Mouse (Mus musculus) intestine, postnatal 0 days (tissue): Measurements from ENCODE around the gene Olfr331. TPM values are rescaled to one million over a fixed set of nuclear protein-coding genes. Genes with fewer than 3 reads are reported as not detected.
"Not testable (repeated sequence)": the region's sequence is repeated elsewhere in the genome, so short reads cannot be mapped to it uniquely, and the experiment has no call there.

ENCODE experiments used
- ATAC-seq: fragments of 200-750 bp; cut with Nextera tagmentation; 2 replicates; pipeline ENCODE4 v1.8.0; 2017; ENCODE audit warnings: mild to moderate bottlenecking, moderate TSS enrichment, moderate library complexity
- H3K27ac ChIP-seq: fragments of 300-500 bp; sonication (generic); 2 replicates; pipeline ENCODE4 v1.5.1; 2014; ENCODE audit warnings: mild to moderate bottlenecking, low read depth, low read length, moderate library complexity
- H3K27me3 ChIP-seq: fragments of 300-500 bp; sonication (generic); replicated peaks from 2 replicates; pipeline ENCODE4 v1.6.1; 2014; ENCODE audit warnings: low read length, mixed read lengths; ENCODE audit not compliant: control insufficient read depth, insufficient read depth
- H3K36me3 ChIP-seq: fragments of 300-500 bp; sonication (generic); 2 replicates; pipeline ENCODE4 v1.6.1; 2014; ENCODE audit warnings: mild to moderate bottlenecking, moderate library complexity; ENCODE audit not compliant: control insufficient read depth, insufficient read depth
- H3K4me1 ChIP-seq: fragments of 300-500 bp; sonication (generic); replicated peaks from 2 replicates; pipeline ENCODE4 v1.6.1; 2014; ENCODE audit warnings: antibody characterized with exemption, low read length, mixed read lengths; ENCODE audit not compliant: control insufficient read depth, insufficient read depth
- H3K4me2 ChIP-seq: fragments of 300-500 bp; sonication (generic); replicated peaks from 2 replicates; pipeline ENCODE4 v1.6.1; 2014; ENCODE audit warnings: low read depth, mild to moderate bottlenecking, moderate library complexity
- H3K4me3 ChIP-seq: fragments of 300-500 bp; sonication (generic); 2 replicates; pipeline ENCODE4 v1.5.1; 2014; ENCODE audit warnings: low read depth, low read length
- H3K9ac ChIP-seq: fragments of 300-500 bp; sonication (generic); 2 replicates; pipeline ENCODE4 v1.6.1; 2014; ENCODE audit warnings: mild to moderate bottlenecking, low read depth, low read length
- H3K9me3 ChIP-seq: fragments of 300-500 bp; sonication (generic); 2 replicates; pipeline ENCODE4 v1.6.1; 2016; ENCODE audit warnings: mixed run types; ENCODE audit not compliant: control insufficient read depth
- CTCF ChIP-seq: sonication (generic); IDR thresholded peaks from 2 replicates; pipeline ENCODE4 v1.5.1; 2016; ENCODE audit warnings: low read depth, mild to moderate bottlenecking, control low read depth, antibody characterized with exemption, moderate library complexity
- WGBS: fragments of 180-500 bp; shearing (Covaris S2); extraction: QIAGEN DNeasy Blood & Tissue Kit; methylation state at CpG from one replicate; pipeline ENCODE4 v1.1.7; 2014; 5-methylcytosine and 5-hydroxymethylcytosine counted together
- polyA plus RNA-seq: library from polyadenylated mRNA; unstranded; fragments of >200 nt; fragmentation: Nextera tagmentation; extraction: Ambion mirVana; gene quantifications from 2 replicates; pipeline ENCODE4 v1.2.1, GENCODE M21; 2015

Gene Olfr331
- polyA plus RNA-seq = not detected in 2 replicates

DNA sequence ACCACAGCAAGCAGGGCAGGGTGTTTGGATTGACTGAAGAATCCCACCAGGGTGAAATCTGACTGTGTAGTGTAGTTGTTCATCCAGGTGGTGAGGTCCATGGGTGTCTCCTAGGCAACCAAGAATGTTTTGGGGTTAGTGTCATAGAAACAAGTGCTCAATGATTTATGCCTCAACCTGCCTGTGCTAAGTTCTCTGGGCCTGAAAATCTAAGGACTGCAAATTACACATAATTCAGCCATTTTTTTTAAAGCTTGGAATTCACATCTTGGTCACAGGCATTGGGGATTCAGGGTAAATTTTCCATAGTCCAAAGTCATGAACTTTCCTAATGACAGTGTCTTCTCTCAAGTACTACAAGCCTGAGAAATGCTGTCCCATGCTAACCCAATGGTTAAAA lies at the start of gene Olfr331:
Gene Olfr331 (minus strand): TSS at position 101 of the 400 bp plus-strand sequence.
- ATAC-seq, H3K36me3 ChIP-seq: not testable (repeated sequence)

DNA sequence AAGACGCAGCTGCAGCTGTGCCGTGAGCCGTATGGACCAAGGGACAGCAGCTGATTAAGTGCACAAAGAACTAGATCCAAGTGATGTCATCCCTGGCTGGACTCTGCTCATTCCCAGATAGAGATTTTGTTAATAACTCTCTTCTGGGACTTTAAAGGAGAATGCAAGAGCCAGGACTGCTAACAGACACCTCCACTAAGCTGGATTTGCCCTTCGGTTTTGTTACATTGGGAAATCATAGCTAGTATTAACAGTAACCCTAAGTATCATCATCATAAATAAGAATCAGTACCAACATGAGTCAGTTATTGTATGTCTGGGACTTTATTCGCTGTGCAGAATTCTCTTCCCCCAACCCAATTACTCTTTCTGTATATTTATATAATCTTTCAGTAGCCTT lies 44.0 kb upstream of the Olfr331 start, which contains the start of gene Olfr329-ps:
Gene Olfr329-ps (minus strand): TSS at position 101 of the 400 bp plus-strand sequence.
- Histone ChIP-seq H3K4me2 (no peak within 1 kb of the TSS), H3K9ac (no peak within 1 kb of the TSS), H3K4me1 (no peaks in the 10 kb centered on the region), H3K36me3 (no peaks in the 10 kb centered on the region), H3K9me3 (no peaks in the 10 kb centered on the region), H3K4me3 (no peak within 1 kb of the TSS), H3K27me3 (0 out of 2 replicates have a peak, but pooled peaks cover 2% of the 10 kb centered on the region), H3K27ac (no peak within 1 kb of the TSS)
- ATAC-seq = no peak
- WGBS = 72% methylated on average over 5 of the region's 5 CpGs
- TF ChIP-seq CTCF = no peak

More for the DNA sequence above, at the start of gene Olfr331:
- not testable (repeated sequence) for H3K4me3 ChIP-seq, H3K9me3 ChIP-seq, H3K4me2 ChIP-seq, H3K9ac ChIP-seq, H3K4me1 ChIP-seq, H3K27ac ChIP-seq
- H3K27me3 ChIP-seq = peaks cover 36% of the 10 kb centered on the region

DNA sequence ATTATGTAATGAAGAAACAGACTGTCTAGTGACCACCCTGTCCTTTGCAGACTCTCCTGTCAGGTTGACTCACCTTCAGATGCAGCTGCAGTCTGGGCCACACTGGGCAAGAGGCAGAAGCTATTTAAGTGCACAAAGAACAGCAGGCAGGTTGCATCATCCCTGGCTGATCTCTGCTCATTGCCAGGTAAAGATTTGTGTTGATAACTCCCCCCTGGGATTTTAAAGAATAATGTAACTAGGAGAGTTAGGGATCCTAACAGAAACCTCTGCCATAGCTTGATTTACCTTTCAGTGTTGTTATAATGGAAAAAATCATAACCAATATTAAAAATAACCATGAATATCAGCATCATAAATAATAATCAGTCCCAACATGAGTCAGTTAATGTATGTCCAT lies 32.4 kb upstream of the Olfr331 start, which contains the start of gene Olfr330:
Gene Olfr330 (minus strand): TSS at position 101 of the 400 bp plus-strand sequence.
- H3K27ac ChIP-seq, H3K9me3 ChIP-seq, H3K4me1 ChIP-seq, ATAC-seq, H3K4me3 ChIP-seq, H3K27me3 ChIP-seq, H3K9ac ChIP-seq, H3K36me3 ChIP-seq, H3K4me2 ChIP-seq: not testable (repeated sequence)

DNA sequence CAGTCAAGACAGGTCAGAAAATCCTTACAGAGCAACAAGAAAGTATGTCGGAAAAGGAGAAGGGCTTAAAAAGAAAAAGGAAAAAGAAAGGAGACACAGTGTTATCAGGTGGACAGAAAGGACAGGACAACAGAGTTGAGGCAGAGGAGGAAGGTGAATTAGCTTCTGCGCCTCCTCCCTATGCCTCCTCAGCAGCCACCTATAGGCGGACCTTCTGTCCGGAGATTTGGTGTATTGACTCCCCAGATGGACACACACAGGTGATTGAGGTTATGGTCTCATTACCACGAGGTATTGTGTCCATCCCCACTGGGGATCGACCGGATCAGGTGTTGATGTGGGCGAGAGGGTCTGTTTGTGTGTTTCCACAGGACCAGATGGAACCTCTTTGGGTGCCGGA lies 17.4 kb upstream of the Olfr331 start:
- ATAC-seq, H3K4me1 ChIP-seq, H3K27ac ChIP-seq, H3K27me3 ChIP-seq, H3K4me3 ChIP-seq, H3K9me3 ChIP-seq, H3K36me3 ChIP-seq, H3K4me2 ChIP-seq, H3K9ac ChIP-seq: not testable (repeated sequence)
- 94% methylated on average over 6 of the region's 9 CpGs for WGBS

DNA sequence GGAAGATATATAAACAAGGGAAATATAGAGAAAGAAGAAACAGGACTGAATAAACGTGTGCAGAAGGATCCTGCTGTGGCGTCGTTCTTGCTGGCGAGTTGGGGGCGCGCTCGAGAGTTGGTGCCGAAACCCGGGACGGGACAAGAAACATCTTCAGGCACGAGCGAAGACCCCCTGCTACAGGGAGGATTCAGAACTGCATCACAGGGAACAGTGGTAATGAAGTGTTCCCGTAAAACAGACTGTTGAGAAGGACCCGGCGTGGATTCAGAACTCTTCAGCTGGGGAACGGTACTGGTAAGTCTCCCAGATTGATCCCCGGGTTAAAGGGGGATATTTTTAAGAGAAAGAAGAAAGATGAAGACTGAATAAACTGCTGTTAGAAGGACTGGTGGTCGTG lies 16.5 kb upstream of the Olfr331 start:
- H3K4me3 ChIP-seq, H3K4me2 ChIP-seq, H3K9ac ChIP-seq, H3K27ac ChIP-seq, H3K27me3 ChIP-seq, H3K9me3 ChIP-seq, ATAC-seq, H3K36me3 ChIP-seq, H3K4me1 ChIP-seq: not testable (repeated sequence)
- 94% methylated on average over 18 of the region's 18 CpGs for WGBS

DNA sequence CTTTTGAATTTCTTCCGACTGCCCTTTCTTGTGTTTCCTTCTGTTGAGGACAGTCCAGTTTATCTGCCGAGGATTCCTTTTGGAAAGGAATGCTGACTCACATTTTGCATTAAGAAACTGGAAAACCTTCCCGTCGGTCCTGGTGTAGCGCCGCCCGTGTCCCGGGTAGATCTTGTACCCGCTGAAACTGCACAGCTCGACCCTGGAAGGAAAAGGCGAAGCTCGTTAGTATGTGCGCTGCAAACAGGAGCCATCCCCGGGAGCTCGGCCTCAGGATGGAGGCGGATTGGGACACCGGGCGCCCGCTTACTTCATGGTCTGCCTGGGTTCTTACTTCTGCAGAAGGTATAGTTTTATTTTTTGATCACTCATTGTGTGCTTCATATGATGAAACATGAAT lies 6.7 kb upstream of the Olfr331 start:
- H3K4me3 ChIP-seq, H3K9ac ChIP-seq, H3K27ac ChIP-seq, H3K4me2 ChIP-seq, ATAC-seq, H3K27me3 ChIP-seq, H3K4me1 ChIP-seq, H3K36me3 ChIP-seq, H3K9me3 ChIP-seq: not testable (repeated sequence)
- 83% methylated on average over 19 of the region's 19 CpGs for WGBS

DNA sequence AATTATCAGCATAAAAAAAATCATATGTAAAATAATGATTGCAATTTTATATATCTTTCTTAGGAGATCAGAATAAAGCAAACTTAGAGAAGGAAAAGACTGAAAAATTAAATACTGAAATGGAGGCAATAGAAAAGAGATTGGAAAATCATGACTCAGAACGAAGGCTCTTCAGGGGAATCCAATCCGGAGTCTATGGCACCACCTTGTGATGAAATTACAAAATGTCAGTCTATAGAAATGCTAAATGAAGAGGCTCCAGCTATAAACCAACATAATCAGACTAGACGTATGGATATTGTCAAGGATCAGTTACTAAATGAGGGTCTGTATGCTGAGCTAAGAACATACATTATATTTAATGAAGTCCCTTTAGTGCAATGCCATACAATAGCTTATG lies 3.1 kb downstream of the Olfr331 start:
- H3K9me3 ChIP-seq = no peaks in the 10 kb centered on the region
- no peaks in the 10 kb centered on the region for H3K36me3 ChIP-seq
- H3K27ac ChIP-seq = no peak overlapping the region
- H3K4me3 ChIP-seq = no peak overlapping the region
- 36% methylated on average over 3 of the region's 3 CpGs for WGBS
- H3K27me3 ChIP-seq = peaks cover 41% of the 10 kb centered on the region
- TF ChIP-seq CTCF = peak; percentile 62
- H3K9ac ChIP-seq = no peak overlapping the region
- H3K4me1 ChIP-seq = no peaks in the 10 kb centered on the region
- H3K4me2 ChIP-seq = no peak overlapping the region
- ATAC-seq = no peak
